Mouse (Mus musculus): ENCODE data around the gene Nedd4.
"Not testable (repeated sequence)": the region's sequence is repeated elsewhere in the genome, so short reads cannot be mapped to it uniquely, and the experiment has no call there.

Gene Nedd4

GRCm38 (mm10) chr9:72652961-72653360, 9.2 kb upstream of the Nedd4 start:
- peak; percentile 77 for DNase-seq (ENCODE audit: low read depth, low spot score)

- no peak for DNase-seq (ENCODE audit: low read depth, low spot score)
Measured at GRCm38 (mm10) chr9:72653533-72653932, 8.6 kb upstream of the Nedd4 start.

- DNase-seq (ENCODE audit: low read depth, low spot score): peak; percentile 57
Measured at GRCm38 (mm10) chr9:72654593-72655242, 7.4 kb upstream of the Nedd4 start.

GRCm38 (mm10) chr9:72655602-72656001, 6.5 kb upstream of the Nedd4 start:
- DNase-seq (ENCODE audit: low read depth, low spot score): no peak

GRCm38 (mm10) chr9:72656491-72656890, 5.7 kb upstream of the Nedd4 start:
- DNase-seq (ENCODE audit: low read depth, low spot score): no peak

- no peak for DNase-seq (ENCODE audit: low read depth, low spot score)
Measured at GRCm38 (mm10) chr9:72656940-72657339, 5.2 kb upstream of the Nedd4 start.

- peak; percentile 62 for DNase-seq (ENCODE audit: low read depth, low spot score)
Measured at GRCm38 (mm10) chr9:72657694-72658093, 4.5 kb upstream of the Nedd4 start.

GRCm38 (mm10) chr9:72660139-72660538, 2.0 kb upstream of the Nedd4 start:
- DNase-seq (ENCODE audit: low read depth, low spot score): no peak

GRCm38 (mm10) chr9:72660911-72661310, 1.2 kb upstream of the Nedd4 start:
- DNase-seq (ENCODE audit: low read depth, low spot score): no peak

GRCm38 (mm10) chr9:72661561-72661894, 618 bp upstream of the Nedd4 start:
- DNase-seq (ENCODE audit: low read depth, low spot score): no peak

- peak; percentile 91 for DNase-seq (ENCODE audit: low read depth, low spot score)
Measured at GRCm38 (mm10) chr9:72662691-72663533, 766 bp downstream of the Nedd4 start.

GRCm38 (mm10) chr9:72663534-72663918, 1.4 kb downstream of the Nedd4 start:
- no peak for DNase-seq (ENCODE audit: low read depth, low spot score)

- no peak for DNase-seq (ENCODE audit: low read depth, low spot score)
Measured at GRCm38 (mm10) chr9:72664409-72665351, 2.5 kb downstream of the Nedd4 start.

GRCm38 (mm10) chr9:72665517-72665916, 3.4 kb downstream of the Nedd4 start:
- peak; percentile 75 for DNase-seq (ENCODE audit: low read depth, low spot score)

- not testable (repeated sequence) for DNase-seq (ENCODE audit: low read depth, low spot score)
Measured at GRCm38 (mm10) chr9:72666352-72667021, 4.3 kb downstream of the Nedd4 start.

GRCm38 (mm10) chr9:72667126-72667525, 5.0 kb downstream of the Nedd4 start:
- peak; percentile 52 for DNase-seq (ENCODE audit: low read depth, low spot score)

- peak; percentile 54 for DNase-seq (ENCODE audit: low read depth, low spot score)
Measured at GRCm38 (mm10) chr9:72669383-72669782, 7.2 kb downstream of the Nedd4 start.

GRCm38 (mm10) chr9:72672361-72672760, 10.2 kb downstream of the Nedd4 start:
- DNase-seq (ENCODE audit: low read depth, low spot score): peak; percentile 81

- DNase-seq (ENCODE audit: low read depth, low spot score): no peak
Measured at GRCm38 (mm10) chr9:72674957-72675744, 13.0 kb downstream of the Nedd4 start.

GRCm38 (mm10) chr9:72675745-72676200, 13.6 kb downstream of the Nedd4 start:
- no peak for DNase-seq (ENCODE audit: low read depth, low spot score)

GRCm38 (mm10) chr9:72677659-72678058, 15.5 kb downstream of the Nedd4 start:
- DNase-seq (ENCODE audit: low read depth, low spot score): no peak
